Mouse (Mus musculus) liver, embryonic 16.5 days (tissue): ENCODE results near the gene Smyd3. TPM values are rescaled to one million over a fixed set of nuclear protein-coding genes. Genes with fewer than 3 reads are reported as not detected.

ENCODE experiments used
- ATAC-seq: fragments of 200-750 bp; cut with Nextera tagmentation; 2 replicates; pipeline ENCODE4 v1.8.0; 2017; ENCODE audit warnings: low read depth, mild to moderate bottlenecking, moderate number of reproducible peaks, moderate library complexity
- H3K27ac ChIP-seq: fragments of 300-500 bp; sonication (generic); 2 replicates; pipeline ENCODE4 v1.5.1; 2014; ENCODE audit warnings: mild to moderate bottlenecking, low read length
- H3K27me3 ChIP-seq: fragments of 300-500 bp; sonication (generic); 2 replicates; pipeline ENCODE4 v1.6.1; 2014; ENCODE audit warnings: low read depth, low read length, mixed read lengths; ENCODE audit not compliant: control insufficient read depth, insufficient read depth
- H3K36me3 ChIP-seq: fragments of 300-500 bp; sonication (generic); 2 replicates; pipeline ENCODE4 v1.6.1; 2014; ENCODE audit warnings: mild to moderate bottlenecking; ENCODE audit not compliant: control insufficient read depth, insufficient read depth
- H3K4me1 ChIP-seq: fragments of 300-500 bp; sonication (generic); 2 replicates; pipeline ENCODE4 v1.6.1; 2014; ENCODE audit warnings: low read depth, low read length, mixed read lengths; ENCODE audit not compliant: control insufficient read depth
- H3K4me2 ChIP-seq: fragments of 300-500 bp; sonication (generic); 2 replicates; pipeline ENCODE4 v1.6.1; 2014; ENCODE audit warnings: low read depth, low read length, mixed read lengths
- H3K4me3 ChIP-seq: fragments of 300-500 bp; sonication (generic); 2 replicates; pipeline ENCODE4 v1.5.1; 2014; ENCODE audit warnings: low read depth, mild to moderate bottlenecking, low read length
- H3K9ac ChIP-seq: fragments of 300-500 bp; sonication (generic); 2 replicates; pipeline ENCODE4 v1.6.1; 2014; ENCODE audit warnings: low read depth, low read length
- H3K9me3 ChIP-seq: fragments of 300-500 bp; sonication (generic); replicated peaks from 2 replicates; pipeline ENCODE4 v1.6.1; 2016; ENCODE audit warnings: low read length; ENCODE audit not compliant: control insufficient read depth
- WGBS: fragments of 180-500 bp; shearing (Covaris S2); extraction: QIAGEN DNeasy Blood & Tissue Kit; methylation state at CpG from one replicate; pipeline ENCODE4 v1.1.7; 2014; ENCODE audit not compliant: insufficient replicate concordance; 5-methylcytosine and 5-hydroxymethylcytosine counted together
- polyA plus RNA-seq: library from polyadenylated mRNA; unstranded; fragments of >200 nt; fragmentation: Nextera tagmentation; extraction: Ambion mirVana; gene quantifications from 2 replicates; pipeline ENCODE4 v1.2.1, GENCODE M21; 2015

Gene Smyd3
- polyA plus RNA-seq, 1 experiment from 2014 or later = 6.4 TPM

- Histone ChIP-seq H3K27me3 (no peaks in the 10 kb centered on the region), H3K36me3 (no peaks in the 10 kb centered on the region), H3K4me1 (no peaks in the 10 kb centered on the region), H3K9ac (no peak overlapping the region), H3K9me3 (no peaks in the 10 kb centered on the region), H3K4me2 (no peak overlapping the region), H3K27ac (no peak overlapping the region), H3K4me3 (no peak overlapping the region)
- 72% methylated on average over 14 of the region's 14 CpGs for WGBS
- ATAC-seq = no peak
Observed at GRCm38 (mm10) chr1:179041231-179041904, 476.5 kb downstream of the Smyd3 start.

GRCm38 (mm10) chr1:179038801-179039200 lies 479.0 kb downstream of the Smyd3 start:
- Histone ChIP-seq H3K4me3 (no peak overlapping the region), H3K9ac (no peak overlapping the region), H3K9me3 (no peaks in the 10 kb centered on the region), H3K4me1 (no peaks in the 10 kb centered on the region), H3K36me3 (no peaks in the 10 kb centered on the region), H3K27me3 (no peaks in the 10 kb centered on the region), H3K4me2 (no peak overlapping the region), H3K27ac (no peak overlapping the region)
- ATAC-seq = no peak
- WGBS = 79% methylated on average over 4 of the region's 4 CpGs

- 68% methylated on average over 2 of the region's 2 CpGs for WGBS
- Histone ChIP-seq H3K9ac (no peak overlapping the region), H3K4me3 (no peak overlapping the region), H3K27me3 (no peaks in the 10 kb centered on the region), H3K36me3 (no peaks in the 10 kb centered on the region), H3K4me2 (no peak overlapping the region), H3K27ac (no peak overlapping the region), H3K9me3 (no peaks in the 10 kb centered on the region), H3K4me1 (no peaks in the 10 kb centered on the region)
- no peak for ATAC-seq
Observed at GRCm38 (mm10) chr1:179032947-179033346, 484.9 kb downstream of the Smyd3 start.

GRCm38 (mm10) chr1:179031581-179031980 lies 486.3 kb downstream of the Smyd3 start:
- Histone ChIP-seq H3K27me3 (no peaks in the 10 kb centered on the region), H3K36me3 (no peaks in the 10 kb centered on the region), H3K27ac (no peak overlapping the region), H3K4me1 (no peaks in the 10 kb centered on the region), H3K4me2 (no peak overlapping the region), H3K9ac (no peak overlapping the region), H3K4me3 (no peak overlapping the region), H3K9me3 (no peaks in the 10 kb centered on the region)
- WGBS = 82% methylated on average over 5 of the region's 5 CpGs
- no peak for ATAC-seq

- Histone ChIP-seq H3K27ac (no peak overlapping the region), H3K9me3 (no peaks in the 10 kb centered on the region), H3K4me1 (no peaks in the 10 kb centered on the region), H3K9ac (no peak overlapping the region), H3K4me3 (no peak overlapping the region), H3K27me3 (no peaks in the 10 kb centered on the region), H3K36me3 (no peaks in the 10 kb centered on the region), H3K4me2 (no peak overlapping the region)
- WGBS = 57% methylated on average over 4 of the region's 4 CpGs
- ATAC-seq = no peak
Observed at GRCm38 (mm10) chr1:179026614-179027013, 491.2 kb downstream of the Smyd3 start.

- Histone ChIP-seq H3K4me1 (no peaks in the 10 kb centered on the region), H3K9ac (no peak overlapping the region), H3K9me3 (no peaks in the 10 kb centered on the region), H3K36me3 (no peaks in the 10 kb centered on the region), H3K4me3 (no peak overlapping the region), H3K4me2 (no peak overlapping the region), H3K27ac (no peak overlapping the region), H3K27me3 (no peaks in the 10 kb centered on the region)
- WGBS = 56% methylated on average over 4 of the region's 4 CpGs
- no peak for ATAC-seq
Observed at GRCm38 (mm10) chr1:179025169-179025568, 492.7 kb downstream of the Smyd3 start.

GRCm38 (mm10) chr1:179023486-179023885 lies 494.4 kb downstream of the Smyd3 start:
- Histone ChIP-seq H3K9ac (no peak overlapping the region), H3K27me3 (no peaks in the 10 kb centered on the region), H3K27ac (no peak overlapping the region), H3K4me3 (no peak overlapping the region), H3K4me1 (no peaks in the 10 kb centered on the region), H3K4me2 (no peak overlapping the region), H3K9me3 (no peaks in the 10 kb centered on the region), H3K36me3 (no peaks in the 10 kb centered on the region)
- no peak for ATAC-seq
- WGBS = 68% methylated on average over 7 of the region's 7 CpGs

- Histone ChIP-seq H3K27me3 (no peaks in the 10 kb centered on the region), H3K36me3 (no peaks in the 10 kb centered on the region), H3K4me1 (no peaks in the 10 kb centered on the region), H3K27ac (no peak overlapping the region), H3K4me2 (no peak overlapping the region), H3K9me3 (no peaks in the 10 kb centered on the region), H3K9ac (no peak overlapping the region), H3K4me3 (no peak overlapping the region)
- 82% methylated on average over 10 of the region's 10 CpGs for WGBS
- ATAC-seq = no peak
Observed at GRCm38 (mm10) chr1:179017428-179017827, 500.4 kb downstream of the Smyd3 start.

- Histone ChIP-seq H3K4me2 (no peak overlapping the region), H3K9me3 (no peaks in the 10 kb centered on the region), H3K27ac (no peak overlapping the region), H3K4me1 (no peaks in the 10 kb centered on the region), H3K36me3 (no peaks in the 10 kb centered on the region), H3K4me3 (no peak overlapping the region), H3K9ac (no peak overlapping the region), H3K27me3 (no peaks in the 10 kb centered on the region)
- ATAC-seq = no peak
Observed at GRCm38 (mm10) chr1:179013021-179013420, 504.8 kb downstream of the Smyd3 start.
